Mouse (Mus musculus): ENCODE results near the gene Zfyve21.
A peak's percentile ranks its signal among the peaks of the same experiment; 100 is the strongest.

Zfyve21 gene

DNA sequence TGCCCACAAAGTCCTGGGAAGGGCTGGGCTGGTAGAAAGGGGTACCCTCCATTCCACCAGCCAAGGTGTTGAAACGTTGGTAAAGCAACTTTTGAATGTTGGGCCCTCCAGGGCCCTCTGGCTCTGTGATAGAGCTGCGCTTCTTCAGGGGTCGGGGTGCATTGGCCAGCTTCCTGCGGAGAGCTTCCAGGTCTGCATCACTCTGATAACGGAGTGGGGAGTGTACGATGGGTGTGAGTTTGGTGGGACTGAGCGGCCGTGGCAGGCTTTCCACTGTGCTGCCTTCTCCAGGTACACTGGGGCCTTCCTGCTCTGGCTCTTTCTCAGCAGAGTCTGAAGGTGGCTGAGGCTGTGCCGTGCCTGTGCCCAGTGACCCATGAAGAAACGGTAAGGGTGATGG lies 19.5 kb downstream of the Zfyve21 start:
- no peak for ATAC-seq (ENCODE audit: insufficient number of reproducible peaks, low FRiP score, low TSS enrichment)

DNA sequence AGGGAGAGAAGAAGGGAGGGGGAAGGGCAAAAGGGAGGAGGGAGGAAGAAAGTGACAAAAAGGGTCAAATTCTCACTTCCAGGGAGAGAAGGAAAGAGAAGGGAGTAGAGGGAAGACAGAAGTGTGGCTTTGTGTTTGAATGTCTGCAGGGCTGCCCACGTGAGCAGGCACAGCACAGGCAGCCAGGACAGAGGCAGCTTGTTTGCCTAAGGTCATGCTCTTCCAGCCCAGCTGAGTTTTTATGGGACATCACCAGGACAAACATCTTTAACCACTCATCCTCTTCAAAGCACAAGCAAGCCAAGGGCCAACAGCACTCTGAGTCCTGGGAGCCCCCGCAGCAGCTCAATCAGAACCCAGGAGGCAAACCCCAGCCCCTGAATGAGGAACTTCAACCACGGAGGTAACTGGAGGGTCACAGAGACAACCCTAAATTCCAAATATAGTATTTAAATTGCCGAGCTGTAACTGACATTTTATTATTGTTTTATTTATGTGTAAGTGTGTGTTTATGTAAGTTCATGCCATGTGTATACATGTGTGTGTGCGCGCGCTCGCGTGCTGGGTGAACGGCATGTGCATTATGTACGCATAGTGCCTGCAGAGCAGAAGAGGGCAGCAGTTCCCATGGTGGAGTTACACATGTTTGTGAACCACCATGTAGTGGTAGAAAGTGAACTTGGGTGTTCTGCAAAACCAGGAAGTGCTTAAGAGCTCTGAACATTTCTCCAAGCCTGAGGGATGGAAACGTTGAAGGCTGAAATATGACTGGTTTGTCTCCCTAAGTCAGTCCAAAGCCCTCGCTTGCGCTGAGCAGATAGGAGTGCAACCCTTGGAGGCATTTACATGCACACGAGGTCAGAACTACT lies 28.8 kb downstream of the Zfyve21 start:
- ATAC-seq (ENCODE audit: insufficient number of reproducible peaks, low FRiP score, low TSS enrichment) = no peak

DNA sequence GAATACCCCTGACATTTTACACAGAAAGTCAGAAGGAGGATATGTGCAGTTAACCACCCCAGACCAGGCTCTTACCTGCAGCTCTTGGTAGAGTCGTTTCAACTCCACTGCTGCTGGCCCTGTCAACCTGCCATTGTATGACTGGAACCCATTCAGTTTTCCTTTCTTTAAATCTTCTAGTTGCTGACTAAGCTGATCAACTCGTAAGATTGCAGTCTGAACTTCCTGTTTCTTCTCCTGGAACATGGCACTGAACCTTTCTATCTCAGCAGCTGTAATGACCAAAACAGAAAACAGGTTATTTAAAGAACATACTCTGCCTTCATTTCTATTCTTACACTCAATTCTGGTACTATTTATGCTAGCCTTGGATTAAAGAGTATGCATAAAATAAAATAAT lies 29.5 kb downstream of the Zfyve21 start:
- no peak for ATAC-seq (ENCODE audit: insufficient number of reproducible peaks, low FRiP score, low TSS enrichment)

DNA sequence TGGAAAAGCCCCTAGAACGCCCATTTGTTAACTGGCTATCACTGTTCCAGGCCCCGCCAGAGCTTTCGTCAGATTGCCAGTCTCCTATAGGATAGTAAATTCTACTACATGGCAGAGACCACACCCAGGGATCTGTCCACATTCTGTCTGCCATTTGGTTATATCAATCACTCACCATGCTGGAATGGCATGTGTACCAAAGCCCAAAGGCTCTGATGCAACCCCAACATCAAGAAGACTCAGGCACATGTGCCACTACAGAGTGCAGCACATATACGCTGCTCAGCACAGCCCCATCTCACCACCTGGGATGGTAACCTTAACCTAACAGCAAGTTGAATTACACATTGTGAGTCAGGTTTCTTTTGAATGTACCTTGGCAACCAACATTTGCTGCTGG lies 32.0 kb downstream of the Zfyve21 start:
- ATAC-seq (ENCODE audit: insufficient number of reproducible peaks, low FRiP score, low TSS enrichment) = no peak

DNA sequence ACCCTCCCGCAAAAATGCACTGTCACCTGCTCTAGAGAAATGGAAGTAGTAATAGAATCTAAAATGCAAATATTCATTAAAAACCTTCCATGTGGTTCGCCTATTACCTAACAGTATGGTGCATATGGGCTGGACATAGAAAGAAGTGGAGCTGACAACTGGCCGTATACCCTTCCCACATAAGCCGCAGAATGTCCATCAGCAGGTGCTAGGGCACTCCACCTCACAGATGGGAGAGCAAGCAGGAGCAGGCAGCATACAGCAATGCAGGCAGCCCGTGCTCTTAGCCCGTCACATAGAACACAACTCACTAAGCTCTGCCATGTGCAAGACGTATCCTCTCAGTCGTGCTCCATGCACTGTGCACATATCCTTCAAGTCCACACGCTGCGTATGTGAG lies 32.8 kb downstream of the Zfyve21 start:
- no peak for ATAC-seq (ENCODE audit: insufficient number of reproducible peaks, low FRiP score, low TSS enrichment)

DNA sequence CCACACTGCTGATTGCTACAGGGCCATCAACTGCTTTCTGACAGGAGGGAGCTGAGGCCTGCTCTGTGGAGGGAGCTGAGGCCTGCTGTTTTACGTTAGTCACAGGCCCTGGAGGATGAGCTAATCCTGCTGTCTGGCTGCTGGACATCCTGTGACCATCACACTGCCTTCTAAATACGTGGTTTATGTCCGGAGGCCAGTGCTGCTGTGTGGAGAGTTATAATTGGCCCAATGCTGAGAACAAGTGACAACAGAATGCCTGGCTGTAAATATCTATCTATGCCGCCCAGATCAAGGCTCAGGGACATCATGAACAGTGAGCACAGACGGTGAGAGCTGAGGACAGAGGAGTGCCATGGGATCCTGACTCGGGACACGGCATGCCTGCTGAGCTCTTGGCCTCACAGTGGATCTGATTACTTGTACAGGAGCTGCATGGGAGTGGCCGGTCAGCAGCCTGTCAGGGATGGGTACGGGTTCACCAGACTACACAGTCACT lies 34.4 kb downstream of the Zfyve21 start:
- peak; percentile 20; the same call in 1 of the 2 replicates for ATAC-seq (ENCODE audit: insufficient number of reproducible peaks, low FRiP score, low TSS enrichment)

DNA sequence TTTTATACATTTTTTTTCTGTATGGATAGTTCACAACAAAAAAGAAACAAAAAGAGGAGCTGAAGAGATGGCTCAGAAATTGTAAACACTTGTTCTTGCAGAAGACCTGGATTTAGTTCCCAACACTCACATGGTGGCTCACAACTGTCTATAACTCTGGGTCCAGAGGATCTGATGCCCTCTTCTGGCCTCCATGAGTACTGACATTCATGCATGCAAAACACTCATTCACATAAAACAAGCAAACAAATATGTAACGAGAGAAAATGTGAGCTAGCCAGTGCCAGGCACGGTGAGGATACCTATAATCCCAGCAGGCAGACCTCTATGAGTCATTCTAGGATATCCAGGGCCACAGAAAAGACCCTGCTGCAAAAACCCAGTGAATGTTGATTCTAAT lies 37.3 kb downstream of the Zfyve21 start:
- no peak for ATAC-seq (ENCODE audit: insufficient number of reproducible peaks, low FRiP score, low TSS enrichment)

DNA sequence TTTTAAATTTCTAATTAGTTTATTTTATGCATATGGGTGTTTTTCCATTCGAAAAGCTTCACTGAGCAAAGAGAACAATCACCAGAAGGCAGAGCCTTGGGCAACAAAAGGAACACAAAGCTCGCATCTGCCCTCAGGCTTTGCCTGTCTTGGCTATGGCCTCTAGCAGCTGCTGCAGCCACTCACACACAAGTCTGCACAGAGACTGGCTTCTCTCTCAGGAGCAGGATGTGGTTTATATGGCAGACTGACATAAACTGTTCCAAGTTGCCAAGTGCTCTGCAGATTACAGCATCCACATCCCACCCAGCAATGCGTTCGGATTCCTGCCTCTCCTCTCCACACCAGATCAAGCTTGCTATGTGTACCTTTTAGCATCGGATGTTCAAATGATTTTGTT lies 37.8 kb downstream of the Zfyve21 start:
- no peak for ATAC-seq (ENCODE audit: insufficient number of reproducible peaks, low FRiP score, low TSS enrichment)

DNA sequence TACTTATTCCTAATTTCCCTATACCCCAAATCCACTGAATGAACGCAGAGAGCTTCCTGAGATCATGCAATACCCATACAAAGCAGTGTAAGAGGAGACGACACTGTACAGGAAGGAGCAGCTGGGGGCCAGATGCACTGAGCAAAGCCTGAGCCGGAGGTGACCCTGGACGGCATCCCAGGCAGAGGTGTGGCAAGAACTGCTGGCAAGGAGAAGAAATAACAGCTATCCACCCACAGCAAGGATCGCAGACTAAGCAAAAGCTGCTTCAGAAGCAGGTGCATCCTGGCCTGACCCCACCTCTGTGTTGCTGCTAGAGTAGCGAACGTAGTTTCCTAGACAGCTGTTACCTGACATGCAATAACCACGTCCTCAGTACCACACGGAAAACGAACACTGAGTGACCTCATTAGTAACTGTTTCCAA lies 39.1 kb downstream of the Zfyve21 start:
- ATAC-seq (ENCODE audit: insufficient number of reproducible peaks, low FRiP score, low TSS enrichment) = no peak

DNA sequence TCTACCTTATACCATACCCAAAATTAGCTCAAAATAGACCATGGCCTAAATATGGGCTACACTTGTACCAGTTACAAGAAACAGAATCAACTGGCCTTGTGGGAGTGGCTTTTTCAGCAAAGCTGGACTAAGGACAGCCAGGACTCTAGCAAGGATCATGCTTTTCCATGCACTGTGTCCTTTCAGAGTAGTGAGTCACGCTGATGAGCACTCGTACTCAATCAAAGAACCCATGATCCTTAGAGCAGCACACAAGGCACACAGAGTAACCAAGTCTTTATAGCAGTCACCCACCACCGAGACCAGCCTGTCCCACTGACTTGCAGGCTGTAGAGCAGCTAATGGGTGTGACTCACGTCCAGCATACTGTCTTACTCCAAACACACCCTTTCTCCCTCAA lies 39.6 kb downstream of the Zfyve21 start:
- ATAC-seq (ENCODE audit: insufficient number of reproducible peaks, low FRiP score, low TSS enrichment) = no peak

DNA sequence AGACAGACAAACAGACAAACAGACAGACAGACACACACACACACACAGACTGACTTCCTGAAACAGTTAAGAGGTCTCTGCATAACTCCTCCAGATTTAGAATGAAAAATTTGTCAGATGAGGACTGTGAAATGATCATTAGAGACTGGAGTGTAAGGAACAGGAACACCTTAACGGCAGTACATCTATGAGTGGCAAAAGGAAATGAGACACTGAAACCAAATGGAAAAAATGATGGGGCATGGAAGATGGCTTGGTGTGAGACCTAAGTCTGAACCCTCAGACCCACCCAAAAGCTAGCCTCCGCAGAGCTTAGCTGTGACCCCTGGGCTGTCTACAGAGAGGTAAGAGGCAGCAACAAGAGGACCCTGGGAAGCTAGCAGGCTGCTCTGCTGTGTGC lies 41.5 kb downstream of the Zfyve21 start:
- ATAC-seq (ENCODE audit: insufficient number of reproducible peaks, low FRiP score, low TSS enrichment) = no peak

DNA sequence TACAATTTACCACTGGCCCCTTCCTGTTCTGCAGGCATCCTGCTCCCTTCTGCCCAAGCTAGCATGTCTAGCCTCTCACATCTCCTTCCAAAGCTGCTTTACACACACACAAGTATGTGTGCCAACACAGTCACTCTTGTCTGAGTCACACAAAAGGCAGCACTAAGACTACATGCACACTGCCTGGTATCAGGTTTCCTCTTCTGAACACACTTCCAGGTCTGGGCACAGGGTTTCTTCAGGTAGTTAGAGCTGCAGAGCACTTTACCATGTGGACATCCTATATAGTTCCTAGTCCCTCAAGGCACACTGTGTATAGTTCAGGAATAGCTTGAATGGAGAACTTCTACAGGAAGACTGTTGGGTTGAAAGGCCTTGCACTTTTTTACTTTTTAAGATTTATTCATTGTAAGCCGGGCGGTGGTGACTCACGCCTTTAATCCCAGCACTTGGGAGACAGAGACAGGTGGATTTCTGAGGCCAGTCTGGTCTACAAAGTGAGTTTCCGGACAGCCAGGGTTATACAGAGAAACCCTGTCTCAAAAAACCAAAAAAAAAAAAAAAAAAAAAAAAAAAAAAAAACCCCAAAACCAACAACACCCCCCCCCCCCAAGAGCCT lies 50.3 kb downstream of the Zfyve21 start:
- ATAC-seq (ENCODE audit: insufficient number of reproducible peaks, low FRiP score, low TSS enrichment) = no peak

DNA sequence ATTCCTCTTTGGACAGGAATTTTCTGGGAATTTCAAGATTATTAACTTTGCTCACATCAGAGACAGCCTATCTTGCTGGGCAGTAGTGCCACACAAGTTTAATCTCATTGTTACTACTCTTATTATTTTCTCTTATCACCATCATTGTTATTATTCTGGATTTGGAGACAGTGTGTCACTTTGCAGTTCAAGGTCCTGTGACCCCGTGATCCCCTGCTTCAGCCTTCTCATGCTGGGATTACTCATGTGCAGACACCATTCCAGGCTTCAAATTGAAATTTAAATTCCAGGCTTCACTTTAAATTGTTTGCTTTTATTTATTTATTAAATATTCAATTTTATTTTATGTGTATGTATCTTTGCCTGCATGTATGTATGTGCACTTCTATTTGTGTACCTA lies 55.8 kb downstream of the Zfyve21 start:
- ATAC-seq (ENCODE audit: insufficient number of reproducible peaks, low FRiP score, low TSS enrichment) = no peak

DNA sequence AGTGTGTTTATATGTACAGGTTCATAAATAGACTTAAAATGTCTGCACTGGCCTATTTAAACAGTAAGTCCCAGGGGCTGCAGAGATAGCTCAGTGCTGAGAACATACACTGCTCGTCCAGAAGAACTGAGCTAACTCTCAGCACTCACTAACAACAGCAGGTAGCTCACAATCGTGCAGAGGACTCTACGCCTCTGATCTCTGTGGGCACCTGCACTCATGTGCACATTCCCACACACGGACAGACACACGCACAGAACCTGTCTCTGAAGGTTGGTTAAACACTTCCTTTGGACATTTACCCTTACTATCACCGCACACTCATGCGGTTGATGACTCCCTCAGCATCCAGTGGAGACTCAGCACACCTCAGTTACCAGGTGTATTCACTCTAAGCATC lies 56.8 kb downstream of the Zfyve21 start:
- no peak for ATAC-seq (ENCODE audit: insufficient number of reproducible peaks, low FRiP score, low TSS enrichment)

DNA sequence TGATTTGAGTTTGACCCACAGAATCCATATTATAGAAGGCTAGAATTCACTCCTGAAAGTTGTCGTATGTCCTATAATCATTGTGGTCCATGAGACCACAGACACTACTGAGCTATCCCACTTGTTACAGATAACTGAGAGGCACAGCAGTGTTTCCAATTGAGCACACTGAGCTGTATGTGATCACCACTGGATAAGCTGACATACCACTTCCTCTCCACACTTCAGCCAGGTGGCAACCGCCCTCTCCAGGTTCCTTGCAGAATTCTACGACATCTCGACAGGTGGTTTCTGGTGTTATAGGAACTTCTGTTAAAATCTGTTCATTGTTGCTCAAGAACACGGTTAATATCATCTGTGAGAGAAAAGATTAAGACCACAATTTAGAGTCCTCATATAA lies 58.1 kb downstream of the Zfyve21 start:
- no peak for ATAC-seq (ENCODE audit: insufficient number of reproducible peaks, low FRiP score, low TSS enrichment)

DNA sequence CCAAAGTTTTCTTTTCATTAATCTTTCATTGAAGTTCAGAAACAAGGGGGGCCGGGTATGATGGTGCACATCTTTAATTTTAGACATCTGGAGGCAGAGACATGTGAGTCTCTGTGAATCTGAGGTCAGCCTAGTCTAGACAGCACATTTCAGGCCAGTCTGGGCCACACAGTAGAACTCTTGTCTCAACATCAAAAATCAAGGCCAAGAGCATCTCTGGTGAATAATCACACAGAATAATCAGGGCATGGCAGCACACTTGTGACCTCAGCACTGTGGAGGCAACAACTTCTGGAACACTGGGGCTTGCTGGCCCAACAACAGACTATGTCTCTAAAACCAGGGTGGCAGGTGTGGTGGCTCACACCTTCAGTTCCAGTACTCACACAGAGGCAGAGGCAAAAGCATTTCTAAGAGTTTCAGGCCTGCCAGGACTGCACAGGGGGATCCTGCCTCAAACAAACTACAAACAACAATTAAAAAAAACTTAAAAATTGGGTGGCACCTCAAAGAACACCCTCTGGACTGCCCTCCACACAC lies 60.7 kb downstream of the Zfyve21 start:
- ATAC-seq (ENCODE audit: insufficient number of reproducible peaks, low FRiP score, low TSS enrichment) = no peak

DNA sequence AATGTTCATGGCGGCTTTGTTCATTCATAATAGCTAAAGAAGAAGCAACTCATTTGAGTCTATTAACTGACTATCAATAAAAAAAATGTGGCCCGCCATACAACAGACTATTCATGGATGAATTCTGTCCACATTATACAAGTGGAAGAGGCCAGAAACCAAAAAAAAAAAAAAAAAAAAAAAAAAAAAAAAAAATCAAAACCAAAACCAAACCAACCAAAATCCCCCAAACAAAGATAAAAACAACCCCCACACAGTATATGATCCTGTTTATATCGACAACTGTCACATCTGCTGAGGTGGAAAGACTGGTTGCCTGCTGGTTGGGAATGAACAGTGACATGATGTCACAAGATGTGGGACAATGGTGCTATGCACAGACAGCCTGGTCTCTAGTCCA lies 61.5 kb downstream of the Zfyve21 start:
- no peak for ATAC-seq (ENCODE audit: insufficient number of reproducible peaks, low FRiP score, low TSS enrichment)

DNA sequence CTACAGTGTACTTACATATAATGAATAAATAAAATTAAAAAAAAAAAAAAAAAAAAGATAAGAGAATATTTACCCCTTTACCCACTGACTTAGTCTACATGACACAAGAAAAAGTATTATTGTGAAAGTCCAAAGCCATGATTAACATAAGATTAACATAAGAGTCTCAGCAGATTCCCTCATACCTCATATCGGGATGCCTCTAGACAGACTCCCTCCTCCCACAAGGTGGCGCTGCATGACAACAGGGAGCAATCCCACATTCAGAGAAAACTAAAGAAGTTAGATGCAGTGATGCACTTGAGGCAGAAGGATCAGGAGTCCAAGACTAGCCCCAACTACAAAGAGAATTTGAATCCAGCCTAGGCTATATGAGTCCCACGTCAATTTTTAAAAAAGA lies 64.2 kb downstream of the Zfyve21 start:
- peak; percentile 45; the same call in 1 of the 2 replicates for ATAC-seq (ENCODE audit: insufficient number of reproducible peaks, low FRiP score, low TSS enrichment)
